Mouse (Mus musculus) C2C12 (cell line): Measurements from ENCODE around the gene Ficd.

Source experiments
- CTCF ChIP-seq: IDR thresholded peaks from one replicate; pipeline ENCODE4 v1.5.1; 2011; ENCODE audit not compliant: control insufficient read depth, insufficient read depth, insufficient read length
- MAX ChIP-seq: IDR thresholded peaks from one replicate; pipeline ENCODE4 v1.6.1; 2011; ENCODE audit warnings: mild to moderate bottlenecking, control low read depth
- MYOG ChIP-seq: IDR thresholded peaks from one replicate; pipeline ENCODE4 v1.6.1; 2011; ENCODE audit not compliant: control insufficient read depth, insufficient read length; ENCODE audit errors: extremely low read depth
- USF1 ChIP-seq: IDR thresholded peaks from one replicate; pipeline ENCODE4 v1.6.1; 2011; ENCODE audit warnings: low read depth, mild to moderate bottlenecking, control low read depth, moderate library complexity

GRCm38 (mm10) chr5:113734376-113734775 is 1.2 kb upstream of the Ficd start:
- TF ChIP-seq CTCF (no peak), MAX (no peak), USF1 (no peak), MYOG (no peak)
